In genomic region chr7:15982729-15983407, GRCm38 (mm10) we compare ENCODE assay signal across 8 mouse cellular contexts. TPM values are rescaled to one million over a fixed set of nuclear protein-coding genes. Genes with fewer than 3 reads are reported as not detected.
DNase-seq lines count a peak whose midpoint lies in the region; ATAC-seq lines count a peak whose summit lies in the region.

No protein-coding gene starts in this region.

- ATAC-seq in heart, embryonic 15.5 days (replicated peaks; ENCODE audit: insufficient number of reproducible peaks, insufficient read depth, low FRiP score, low read depth) = no peak
- no peak for ATAC-seq in heart, embryonic 12.5 days (ENCODE audit: insufficient number of reproducible peaks, low FRiP score)
- ATAC-seq in embryonic facial prominence, embryonic 14.5 days (ENCODE audit: low read depth) = no peak

- no peak overlapping the region for H3K9ac ChIP-seq in heart, embryonic 15.5 days
- H3K9ac ChIP-seq in heart, embryonic 12.5 days = no peak overlapping the region
- no peak overlapping the region for H3K9ac ChIP-seq in embryonic facial prominence, embryonic 14.5 days (ENCODE audit: low read depth, low read length)

- no peak overlapping the region for H3K4me2 ChIP-seq in heart, embryonic 15.5 days
- H3K4me2 ChIP-seq in heart, embryonic 12.5 days = no peak overlapping the region
- no peak overlapping the region for H3K4me2 ChIP-seq in embryonic facial prominence, embryonic 14.5 days (ENCODE audit: low read depth, low read length)

- H3K4me3 ChIP-seq in heart, embryonic 15.5 days = no peak overlapping the region
- H3K4me3 ChIP-seq in heart, embryonic 12.5 days = no peak overlapping the region
- no peak overlapping the region for H3K4me3 ChIP-seq in embryonic facial prominence, embryonic 14.5 days (ENCODE audit: low read depth, low read length)

- no peaks in the 10 kb centered on the region for H3K9me3 ChIP-seq in heart, embryonic 15.5 days (replicated peaks)
- no peaks in the 10 kb centered on the region for H3K9me3 ChIP-seq in heart, embryonic 12.5 days (replicated peaks)
- H3K9me3 ChIP-seq in embryonic facial prominence, embryonic 14.5 days (ENCODE audit: control insufficient read depth, low read length) = no peaks in the 10 kb centered on the region

- peaks cover 34% of the 10 kb centered on the region for H3K36me3 ChIP-seq in heart, embryonic 15.5 days
- peaks cover 52% of the 10 kb centered on the region for H3K36me3 ChIP-seq in heart, embryonic 12.5 days
- H3K36me3 ChIP-seq in embryonic facial prominence, embryonic 14.5 days (ENCODE audit: control insufficient read depth, insufficient read depth, low read length) = peaks cover 66% of the 10 kb centered on the region

- H3K27me3 ChIP-seq in heart, embryonic 15.5 days = no peaks in the 10 kb centered on the region
- no peaks in the 10 kb centered on the region for H3K27me3 ChIP-seq in heart, embryonic 12.5 days (replicated peaks)
- H3K27me3 ChIP-seq in embryonic facial prominence, embryonic 14.5 days (replicated peaks; ENCODE audit: control insufficient read depth, insufficient read depth, low read length) = no peaks in the 10 kb centered on the region

- 0 out of 2 replicates have a peak overlapping the region, but pooled peaks have one; percentile 75 for H3K27ac ChIP-seq in heart, embryonic 15.5 days
- H3K27ac ChIP-seq in heart, embryonic 12.5 days (ENCODE audit: poor library complexity, severe bottlenecking) = no peak overlapping the region
- no peak overlapping the region for H3K27ac ChIP-seq in embryonic facial prominence, embryonic 14.5 days (replicated peaks; ENCODE audit: low read depth, low read length)

- 29% methylated on average over 4 of the region's 4 CpGs for WGBS in heart, embryonic 15.5 days
- 42% methylated on average over 4 of the region's 4 CpGs for WGBS in heart, embryonic 12.5 days
- 40% methylated on average over 4 of the region's 4 CpGs for WGBS in embryonic facial prominence, embryonic 14.5 days

- H3K4me1 ChIP-seq in heart, embryonic 15.5 days (replicated peaks) = peaks cover 22% of the 10 kb centered on the region
- H3K4me1 ChIP-seq in heart, embryonic 12.5 days (replicated peaks) = peaks cover 29% of the 10 kb centered on the region
- H3K4me1 ChIP-seq in embryonic facial prominence, embryonic 14.5 days (ENCODE audit: control insufficient read depth, insufficient read depth, low read length) = no peaks in the 10 kb centered on the region

- peak; percentile 69 for DNase-seq in thymus, postnatal 0 days (ENCODE audit: low spot score)
- DNase-seq in thymus, adult 18-20 months = no peak
- peak; percentile 62 for DNase-seq in embryonic facial prominence, embryonic 14.5 days (ENCODE audit: low spot score)
- peak; percentile 62 for DNase-seq in retina, postnatal 1 day
- no peak for DNase-seq in right cerebral cortex, postnatal 10 days (ENCODE audit: low spot score in 2 of 2)
- no peak for DNase-seq in urinary bladder, adult 18-20 months (ENCODE audit: low spot score in 2 of 2)

RNA-seq across cellular contexts. Expression of gene Ehd2, which starts 15.5 kb away (rescaled TPM):
- 62.8 TPM in 2 replicates for polyA plus RNA-seq in heart, embryonic 15.5 days (2015; fragmentation: Nextera tagmentation; extraction: Ambion mirVana)
- polyA plus RNA-seq in heart, embryonic 12.5 days (2016; fragmentation: Nextera tagmentation; extraction: Ambion mirVana) = 35.2 and 37.9 TPM in 2 replicates
- 5.1 and 6.5 TPM in 2 replicates for polyA plus RNA-seq in thymus, postnatal 0 days (2015; fragmentation: Nextera tagmentation; extraction: Ambion mirVana)
- polyA plus RNA-seq in embryonic facial prominence, embryonic 14.5 days (2014; fragmentation: Nextera tagmentation; extraction: Ambion mirVana) = 58.0 and 67.1 TPM in 2 replicates

RNA-seq across cellular contexts. Expression of gene Nop53, which starts 37.0 kb away (rescaled TPM):
- 118 and 124 TPM in 2 replicates for polyA plus RNA-seq in heart, embryonic 15.5 days (2015; fragmentation: Nextera tagmentation; extraction: Ambion mirVana)
- polyA plus RNA-seq in heart, embryonic 12.5 days (2016; fragmentation: Nextera tagmentation; extraction: Ambion mirVana) = 122 and 126 TPM in 2 replicates
- 273 and 293 TPM in 2 replicates for polyA plus RNA-seq in thymus, postnatal 0 days (2015; fragmentation: Nextera tagmentation; extraction: Ambion mirVana)
- polyA plus RNA-seq in embryonic facial prominence, embryonic 14.5 days (2014; fragmentation: Nextera tagmentation; extraction: Ambion mirVana) = 164 and 180 TPM in 2 replicates

Comparison
In these comparisons a context has a peak if more than half of its experiments do, and no peak if none do; other contexts are left out.
1. DNase-seq: peak in thymus, postnatal 0 days (single experiment), embryonic facial prominence, embryonic 14.5 days (single experiment) and retina, postnatal 1 day (single experiment); none in thymus, adult 18-20 months (0 of 2), right cerebral cortex, postnatal 10 days (0 of 2) and urinary bladder, adult 18-20 months (0 of 2).